Mouse (Mus musculus): ENCODE results near the gene Mamdc4.
"Not testable (repeated sequence)": the region's sequence is repeated elsewhere in the genome, so short reads cannot be mapped to it uniquely, and the experiment has no call there.

Mamdc4 gene

GRCm38 (mm10) chr2:25560551-25560950 lies 14.1 kb downstream of the Mamdc4 start:
- no peak for DNase-seq (ENCODE audit: low spot score)

DNA sequence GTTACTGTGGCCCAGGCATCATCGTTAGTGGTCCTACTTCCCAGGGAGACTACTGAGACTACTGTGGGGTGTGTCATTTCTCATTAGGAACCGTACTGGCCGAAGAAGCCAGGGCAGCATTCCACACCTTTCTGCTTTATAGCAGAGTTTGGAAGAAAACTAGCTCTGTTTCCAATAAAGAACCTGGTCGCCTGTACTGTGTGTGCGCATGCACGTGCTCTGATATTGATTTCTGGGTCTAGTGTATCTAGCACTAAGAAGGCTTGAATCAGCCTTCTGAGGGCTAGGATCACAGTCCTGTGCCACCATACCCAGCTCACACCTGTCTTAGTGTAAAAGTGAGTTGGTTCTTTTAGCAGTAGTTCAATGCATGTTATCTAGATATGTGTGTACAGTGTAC lies 15.9 kb downstream of the Mamdc4 start:
- DNase-seq (ENCODE audit: low spot score), result no peak

DNA sequence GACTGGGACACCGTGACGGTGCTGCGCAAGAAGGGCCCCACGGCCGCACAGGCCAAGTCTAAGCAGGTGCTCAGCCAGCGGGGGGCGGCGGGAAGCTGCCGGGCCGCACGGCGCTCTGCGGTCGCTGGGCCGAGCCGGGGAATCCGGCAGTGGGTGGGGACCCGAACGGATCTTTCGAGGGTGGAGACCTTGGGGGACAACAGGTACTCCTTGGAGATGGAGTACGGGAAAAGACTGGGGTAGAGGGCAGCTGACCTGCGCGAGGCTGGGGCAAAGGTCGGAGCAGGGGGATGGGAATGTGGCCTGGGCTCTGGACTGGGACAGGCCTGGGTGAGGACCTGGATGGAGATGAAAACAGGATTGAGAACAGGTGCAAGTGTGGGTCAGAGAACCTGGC lies 16.7 kb downstream of the Mamdc4 start:
- no peak for DNase-seq (ENCODE audit: low spot score)

- peak; percentile 95 for DNase-seq (ENCODE audit: low spot score)
These were observed 17.3 kb downstream of the Mamdc4 start, which contains the start of gene Edf1 for GRCm38 (mm10) chr2:25557221-25557963. TSS of gene Edf1 (plus strand) at chr2:25557847.

- no peak for DNase-seq (ENCODE audit: low spot score)
These were observed 18.3 kb downstream of the Mamdc4 start for GRCm38 (mm10) chr2:25556296-25556695.

- not testable (repeated sequence) for DNase-seq (ENCODE audit: low spot score)
These were observed 19.2 kb downstream of the Mamdc4 start for GRCm38 (mm10) chr2:25555479-25555878.

DNA sequence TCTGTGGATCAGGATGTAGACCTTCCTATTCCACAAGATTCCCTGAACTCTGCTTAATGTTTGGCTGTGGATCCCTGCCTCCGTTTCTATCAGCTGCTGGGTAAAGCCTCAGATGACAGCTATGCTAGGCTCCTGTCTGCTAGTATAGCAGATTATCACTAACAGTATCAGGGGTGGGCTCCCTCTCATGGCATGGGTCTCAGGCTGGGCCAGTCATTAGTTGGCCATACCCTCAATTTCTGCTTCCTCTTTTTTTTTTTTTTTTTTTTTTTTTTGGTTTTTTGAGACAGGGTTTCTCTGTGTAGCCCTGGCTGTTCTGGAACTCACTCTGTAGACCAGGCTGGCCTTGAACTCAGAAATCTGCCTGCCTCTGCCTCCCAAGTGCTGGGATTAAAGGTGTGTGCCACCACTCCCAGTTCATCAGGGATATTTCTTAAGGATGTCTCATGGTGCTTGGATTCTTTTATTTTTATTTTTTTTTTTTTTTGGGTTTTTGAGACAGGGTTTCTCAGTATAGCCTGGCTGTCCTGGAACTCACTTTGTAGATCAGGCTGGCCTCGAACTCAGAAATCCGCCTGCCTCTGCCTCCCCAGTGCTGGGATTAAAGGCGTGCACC lies 21.4 kb downstream of the Mamdc4 start:
- not testable (repeated sequence) for DNase-seq (ENCODE audit: low spot score)

DNA sequence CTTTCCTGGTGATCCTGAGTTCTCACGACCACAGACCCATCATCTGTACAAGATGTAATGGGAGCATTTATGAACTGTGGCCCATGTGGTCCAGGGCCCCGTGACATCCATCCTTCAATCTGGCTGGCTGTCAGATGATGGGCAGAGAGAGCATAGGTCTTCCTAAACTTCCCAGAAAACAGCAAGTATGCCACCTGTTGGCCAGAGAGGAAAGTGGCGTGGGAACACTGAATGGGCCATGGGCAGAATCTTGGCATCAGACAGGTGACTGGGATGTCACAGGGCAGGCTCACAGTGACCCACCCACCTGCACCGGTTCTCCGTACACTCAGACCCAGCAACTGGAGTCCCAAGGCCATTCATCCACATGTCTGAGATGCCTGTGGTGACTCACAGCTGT lies 23.5 kb downstream of the Mamdc4 start:
- peak; percentile 64 for DNase-seq (ENCODE audit: low spot score)

- no peak for DNase-seq (ENCODE audit: low spot score)
These were observed 25.3 kb downstream of the Mamdc4 start for GRCm38 (mm10) chr2:25549021-25549991.

DNA sequence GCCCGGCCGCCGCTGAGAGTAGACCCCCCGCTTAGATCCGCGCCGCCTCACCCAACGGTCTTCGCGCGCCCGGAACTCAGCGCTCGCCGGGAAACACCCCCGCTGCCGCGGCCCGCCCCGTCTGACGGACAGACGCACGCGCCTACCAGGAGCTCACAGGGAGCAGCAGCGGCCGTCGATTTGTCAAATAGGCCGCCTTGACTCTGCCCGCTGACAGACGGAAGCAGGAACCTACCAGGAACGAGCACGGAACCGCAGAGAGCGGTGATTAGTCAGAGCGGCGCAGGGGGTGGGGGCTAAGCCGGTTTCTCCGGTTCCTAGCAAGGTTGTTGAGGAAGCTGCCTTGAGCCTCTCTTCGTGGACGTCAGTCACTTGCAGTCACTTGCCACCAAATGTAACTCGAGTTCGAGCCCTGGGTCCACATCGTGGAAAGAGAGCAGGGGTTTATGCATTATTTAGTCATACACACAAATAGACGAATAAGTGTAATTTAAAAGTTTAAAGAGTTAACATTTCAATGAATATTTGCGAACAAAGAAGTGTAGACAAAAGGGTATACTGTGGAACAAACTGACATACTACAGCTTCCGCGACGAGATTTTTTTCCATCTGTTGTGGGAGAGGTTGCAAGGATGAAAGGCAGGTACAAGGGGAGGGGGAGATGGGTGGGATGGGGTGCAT lies 27.7 kb downstream of the Mamdc4 start, which contains the start of gene Traf2:
Gene Traf2, minus strand, starts transcription at position 130 of the 681 bp plus-strand sequence.
- peak; percentile 99 for DNase-seq (ENCODE audit: low spot score)

DNA sequence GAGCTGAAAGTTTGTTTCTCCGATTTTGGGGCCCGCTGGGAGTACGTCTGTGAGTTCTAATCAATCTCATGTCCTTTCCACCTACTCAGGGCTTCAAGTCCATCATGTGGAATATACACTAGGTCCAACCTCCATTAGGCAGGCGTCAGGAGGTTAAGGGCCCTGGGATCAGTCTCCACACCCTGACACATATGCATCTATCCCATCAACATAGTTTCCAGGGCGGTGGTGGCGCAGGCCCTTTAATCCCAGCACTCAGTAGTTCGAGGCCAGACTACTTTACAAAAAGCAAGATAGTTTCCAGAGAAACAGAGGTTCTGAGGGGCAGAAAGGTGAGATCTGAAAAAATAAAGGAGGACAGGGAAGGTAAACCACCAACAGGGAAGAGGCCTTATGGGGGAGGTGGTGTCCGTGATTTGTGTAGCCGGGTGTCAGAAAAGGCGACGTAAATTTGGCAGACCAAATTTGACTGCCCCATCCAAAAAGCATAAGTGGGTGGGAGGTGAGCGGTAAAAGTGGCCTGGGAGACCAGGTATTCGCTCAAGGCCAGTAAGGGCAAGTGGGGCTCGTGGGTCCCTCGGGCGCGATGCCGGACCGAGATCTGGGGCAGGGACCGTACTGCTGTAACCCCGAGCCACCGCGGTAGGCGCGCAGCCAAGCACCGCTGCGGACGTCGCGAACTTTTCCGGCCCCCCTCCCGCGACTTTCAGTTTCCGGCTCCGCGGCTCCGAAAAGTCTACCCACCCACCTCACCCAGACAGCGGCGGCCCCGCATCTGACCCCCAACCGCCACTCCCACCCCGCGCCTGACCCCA lies 28.4 kb downstream of the Mamdc4 start:
- no peak for DNase-seq (ENCODE audit: low spot score)

GRCm38 (mm10) chr2:25541644-25542367 lies 32.8 kb downstream of the Mamdc4 start:
- no peak for DNase-seq (ENCODE audit: low spot score)

GRCm38 (mm10) chr2:25540541-25540948 lies 34.1 kb downstream of the Mamdc4 start:
- no peak for DNase-seq (ENCODE audit: low spot score)

- DNase-seq (ENCODE audit: low spot score), result no peak
These were observed 38.1 kb downstream of the Mamdc4 start for GRCm38 (mm10) chr2:25536531-25536930.

DNA sequence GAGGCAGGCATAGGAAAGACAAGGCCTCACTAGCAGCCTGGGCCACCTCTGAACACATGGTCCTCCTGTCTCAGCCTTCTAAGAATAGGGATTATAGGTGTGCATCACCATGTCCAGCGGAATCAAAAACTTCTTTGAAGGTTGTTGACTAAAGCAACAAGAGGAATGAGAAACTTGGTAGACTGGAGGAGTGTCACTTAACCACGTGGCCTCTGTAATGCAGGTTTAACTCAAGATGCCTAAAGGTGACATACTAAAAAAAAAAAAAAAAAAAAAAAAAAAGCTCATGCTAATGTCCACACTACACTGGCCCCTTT lies 39.8 kb downstream of the Mamdc4 start:
- DNase-seq (ENCODE audit: low spot score), result no peak

DNA sequence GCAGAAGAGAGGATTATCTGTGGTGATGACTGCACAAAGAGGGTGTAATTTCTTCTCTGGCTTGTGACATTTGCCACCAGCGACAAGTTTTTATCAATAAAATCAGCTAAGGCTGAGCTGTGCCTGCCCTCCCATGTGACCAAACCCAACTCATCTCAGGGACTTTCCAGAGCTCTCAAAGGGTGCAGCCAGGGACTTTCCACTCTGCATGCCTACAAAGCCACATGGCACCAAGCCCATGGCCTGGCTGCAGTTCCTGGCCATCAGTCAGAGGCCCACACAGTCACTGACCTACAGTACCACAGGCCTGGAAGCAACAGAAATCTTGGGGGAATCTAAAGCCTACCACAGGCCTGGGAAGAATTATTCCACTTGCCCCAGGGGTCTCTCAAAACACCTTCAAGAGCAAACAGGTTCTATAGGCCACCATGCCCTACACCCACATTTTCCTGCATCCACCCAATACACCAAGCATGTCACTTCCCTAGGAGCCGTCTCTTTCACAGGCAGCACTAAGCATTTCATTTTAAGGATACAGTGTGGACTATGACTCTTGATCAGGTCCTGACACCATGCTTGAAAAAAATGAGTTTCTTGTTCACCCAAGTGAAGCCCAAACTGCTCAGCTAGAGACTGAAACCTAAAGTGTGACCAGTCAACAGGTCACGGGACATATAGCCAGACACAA lies 40.3 kb downstream of the Mamdc4 start:
- DNase-seq (ENCODE audit: low spot score), result peak; percentile 65

DNA sequence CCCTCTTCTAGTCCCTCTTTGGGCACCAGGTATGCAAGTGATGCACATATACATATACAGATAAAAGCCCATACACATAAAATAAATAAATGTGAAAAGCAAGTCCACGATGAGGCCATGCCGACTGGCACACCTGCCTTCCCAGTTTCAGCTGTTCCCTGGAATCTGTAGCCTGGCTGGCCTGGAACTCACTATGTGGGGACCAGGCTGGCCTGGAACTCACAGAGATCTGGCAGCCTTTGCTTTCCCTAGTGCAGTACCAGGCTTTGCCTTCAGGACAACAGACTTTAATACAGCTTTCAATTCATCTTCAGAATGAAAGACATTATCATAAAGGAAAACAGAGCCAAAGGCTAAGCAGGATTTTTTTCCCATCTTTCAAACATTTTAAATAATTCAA lies 40.9 kb downstream of the Mamdc4 start:
- DNase-seq (ENCODE audit: low spot score), result no peak

- no peak for DNase-seq (ENCODE audit: low spot score)
These were observed 47.9 kb downstream of the Mamdc4 start for GRCm38 (mm10) chr2:25526510-25527302.

Data from layer of hippocampus, adult 11-12 months (tissue).